In genomic region chr10:125114318-125114717, GRCm38 (mm10) we compare ENCODE assay signal across 9 mouse cellular contexts.
DNase-seq lines count a peak whose midpoint lies in the region; ATAC-seq and TF ChIP-seq lines count a peak whose summit lies in the region.
"Had no signal": no experiment of that assay in that cellular context is flagged by ENCODE, and none has a peak within 500 bp of the region (broad histone marks: within the 10 kb centered on the region; RNA-seq: fewer than 3 reads in every experiment).

No protein-coding gene starts in this region.

- peak; percentile 1 for DNase-seq in 416B (ENCODE audit: low read depth)
- DNase-seq in embryo, embryonic 11.5 days (ENCODE audit: low read depth, low spot score) = peak; percentile 4
- DNase-seq in thymus, postnatal 14 days = no peak
- DNase-seq in right cerebral cortex, postnatal 25 days = no peak

- H3K36me3 ChIP-seq in intestine, postnatal 0 days (ENCODE audit: control insufficient read depth, insufficient read depth) = no peaks in the 10 kb centered on the region
- no peaks in the 10 kb centered on the region for H3K36me3 ChIP-seq in intestine, embryonic 15.5 days
- no peaks in the 10 kb centered on the region for H3K36me3 ChIP-seq in E14TG2a.4 (ENCODE audit: insufficient read depth, low read length)
- H3K36me3 ChIP-seq: limb, embryonic 13.5 days had no signal

- H3K9me3 ChIP-seq in intestine, postnatal 0 days (ENCODE audit: control insufficient read depth) = no peaks in the 10 kb centered on the region
- H3K9me3 ChIP-seq in intestine, embryonic 15.5 days = no peaks in the 10 kb centered on the region
- no peaks in the 10 kb centered on the region for H3K9me3 ChIP-seq in E14TG2a.4 (ENCODE audit: low read length)
- H3K9me3 ChIP-seq: forebrain, embryonic 13.5 days had no signal

- TF ChIP-seq CTCF in intestine, postnatal 0 days (IDR thresholded peaks at IDR 0.05; ENCODE audit: low read depth) = peak; percentile 75
- TF ChIP-seq CTCF in E14TG2a.4 (conservative IDR thresholded peaks at IDR 0.05; ENCODE audit: low read length) = peak; percentile 25; the same call in 1 of the 2 replicates

- no peaks in the 10 kb centered on the region for H3K27me3 ChIP-seq in intestine, postnatal 0 days (replicated peaks; ENCODE audit: control insufficient read depth, insufficient read depth, low read length)
- no peaks in the 10 kb centered on the region for H3K27me3 ChIP-seq in intestine, embryonic 15.5 days (replicated peaks)
- H3K27me3 ChIP-seq in E14TG2a.4 (ENCODE audit: insufficient read depth, low read length) = no peaks in the 10 kb centered on the region
- H3K27me3 ChIP-seq: forebrain, embryonic 13.5 days; limb, embryonic 13.5 days had no signal

- H3K9ac ChIP-seq in intestine, postnatal 0 days (ENCODE audit: low read depth, low read length) = no peak overlapping the region
- no peak overlapping the region for H3K9ac ChIP-seq in intestine, embryonic 15.5 days
- H3K9ac ChIP-seq: forebrain, embryonic 13.5 days; limb, embryonic 13.5 days had no signal

- no peak overlapping the region for H3K4me2 ChIP-seq in intestine, postnatal 0 days (replicated peaks; ENCODE audit: low read depth)
- H3K4me2 ChIP-seq in intestine, embryonic 15.5 days (replicated peaks) = no peak overlapping the region
- H3K4me2 ChIP-seq: forebrain, embryonic 13.5 days; limb, embryonic 13.5 days had no signal

- 36% methylated on average over 1 of the region's 1 CpGs for WGBS in intestine, postnatal 0 days
- 33% methylated on average over 1 of the region's 1 CpGs for WGBS in intestine, embryonic 15.5 days

- no peak for ATAC-seq in intestine, postnatal 0 days
- no peak for ATAC-seq in intestine, embryonic 15.5 days
- ATAC-seq: forebrain, embryonic 13.5 days had no signal

- no peak overlapping the region for H3K4me3 ChIP-seq in intestine, postnatal 0 days (ENCODE audit: low read depth, low read length)
- H3K4me3 ChIP-seq in intestine, embryonic 15.5 days (replicated peaks) = no peak overlapping the region
- no peak overlapping the region for H3K4me3 ChIP-seq in E14TG2a.4 (replicated peaks; ENCODE audit: low read length)
- H3K4me3 ChIP-seq: forebrain, embryonic 13.5 days; limb, embryonic 13.5 days had no signal

- no peaks in the 10 kb centered on the region for H3K4me1 ChIP-seq in intestine, postnatal 0 days (replicated peaks; ENCODE audit: control insufficient read depth, insufficient read depth, low read length)
- H3K4me1 ChIP-seq in intestine, embryonic 15.5 days (replicated peaks) = no peaks in the 10 kb centered on the region
- H3K4me1 ChIP-seq in E14TG2a.4 (replicated peaks; ENCODE audit: low read depth, low read length) = no peaks in the 10 kb centered on the region
- H3K4me1 ChIP-seq: forebrain, embryonic 13.5 days; limb, embryonic 13.5 days had no signal

- no peak overlapping the region for H3K27ac ChIP-seq in intestine, postnatal 0 days (ENCODE audit: low read depth, low read length)
- no peak overlapping the region for H3K27ac ChIP-seq in intestine, embryonic 15.5 days
- H3K27ac ChIP-seq: forebrain, embryonic 13.5 days; limb, embryonic 13.5 days had no signal

Comparison
In these comparisons a context has a peak if more than half of its experiments do, and no peak if none do; other contexts are left out.
1. DNase-seq: peak in 416B (single experiment) and embryo, embryonic 11.5 days (single experiment); none in thymus, postnatal 14 days (single experiment) and right cerebral cortex, postnatal 25 days (single experiment).